Mouse (Mus musculus) kidney, adult 10 weeks (tissue): ENCODE measurements around the gene Xrcc1. TPM values are rescaled to one million over a fixed set of nuclear protein-coding genes. Genes with fewer than 3 reads are reported as not detected.

ENCODE experiments used
- polyA plus RNA-seq: library from polyadenylated mRNA; stranded (reverse); fragments of 350-450 nt; fragmentation: Illumina TruSeq; extraction: RNeasy Lipid Tissue Mini Kit (QIAGEN cat#74804); gene quantifications from one replicate; pipeline ENCODE4 v1.2.3, GENCODE M21; 2014; ENCODE audit warnings: low read depth, low replicate concordance

Xrcc1 gene
- polyA plus RNA-seq = 0.57 TPM

DNA sequence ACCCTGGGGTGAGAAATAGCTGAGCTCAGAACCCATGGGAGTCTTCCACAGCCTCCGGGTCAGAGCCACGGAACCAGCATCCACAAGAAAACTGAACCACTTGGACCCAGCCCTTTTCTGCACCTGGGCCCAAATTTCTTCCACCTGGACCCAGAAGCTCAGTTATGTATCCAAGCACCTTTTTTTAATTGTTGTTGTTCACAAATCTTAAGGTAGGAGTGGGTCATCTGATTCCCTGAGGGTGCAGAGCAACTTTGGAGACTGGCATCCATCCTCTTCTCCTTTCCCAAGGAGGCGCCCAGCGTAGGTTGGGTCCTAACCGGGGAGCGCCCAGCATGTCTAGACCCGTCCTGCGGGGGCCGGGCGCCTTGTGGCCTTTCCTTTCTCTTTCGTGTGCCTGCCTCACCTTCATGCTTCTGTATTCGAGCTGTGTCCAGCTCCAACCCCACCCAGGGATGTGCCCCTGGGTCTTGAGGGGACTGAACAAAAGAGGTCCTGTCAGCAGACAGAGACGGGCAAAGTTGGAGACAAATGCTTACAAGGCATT is at the start of gene Xrcc1, which contains the start of gene Pinlyp:
Gene Xrcc1, plus strand, starts transcription at position 222 of the 547 bp plus-strand sequence.
Gene Pinlyp, minus strand, starts transcription at position 51 of the 547 bp plus-strand sequence.

GRCm38 (mm10) chr7:24506838-24507725 is 39.0 kb upstream of the Xrcc1 start, which contains the start of gene Zfp428:
Gene Zfp428, plus strand, starts transcription at chr7:24507006.

DNA sequence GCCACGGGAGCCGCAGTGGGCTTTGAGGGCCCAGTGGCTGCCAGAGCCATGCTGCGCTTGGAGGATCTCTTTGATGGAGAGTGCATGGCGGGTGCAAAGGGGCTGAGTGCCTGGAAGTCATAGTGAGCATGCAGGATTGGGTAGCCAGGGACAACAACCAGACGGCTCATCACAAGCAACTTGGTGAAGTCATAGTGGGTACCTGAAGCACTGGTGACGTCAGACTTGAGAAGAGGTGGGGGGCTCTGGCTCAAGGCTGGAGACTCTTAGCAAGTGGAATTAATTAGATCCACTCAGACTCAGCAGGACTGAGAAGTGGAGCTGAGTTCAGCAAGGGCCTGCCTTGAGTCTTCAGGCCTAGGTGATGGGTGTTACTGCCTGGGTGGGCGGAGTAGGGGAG is 33.7 kb upstream of the Xrcc1 start, which contains the start of gene AC161166.1:
Gene AC161166.1, minus strand, starts transcription at position 101 of the 400 bp plus-strand sequence.

GRCm38 (mm10) chr7:24530062-24530931 is 15.8 kb upstream of the Xrcc1 start, which contains the start of gene Irgq:
Gene Irgq, plus strand, starts transcription at chr7:24530689.

GRCm38 (mm10) chr7:24587330-24588105 is 41.4 kb downstream of the Xrcc1 start, which contains the start of the genes Ethe1 and Zfp575:
Gene Ethe1, plus strand, starts transcription at chr7:24587543.
Gene Zfp575, minus strand, starts transcription at chr7:24587641.

DNA sequence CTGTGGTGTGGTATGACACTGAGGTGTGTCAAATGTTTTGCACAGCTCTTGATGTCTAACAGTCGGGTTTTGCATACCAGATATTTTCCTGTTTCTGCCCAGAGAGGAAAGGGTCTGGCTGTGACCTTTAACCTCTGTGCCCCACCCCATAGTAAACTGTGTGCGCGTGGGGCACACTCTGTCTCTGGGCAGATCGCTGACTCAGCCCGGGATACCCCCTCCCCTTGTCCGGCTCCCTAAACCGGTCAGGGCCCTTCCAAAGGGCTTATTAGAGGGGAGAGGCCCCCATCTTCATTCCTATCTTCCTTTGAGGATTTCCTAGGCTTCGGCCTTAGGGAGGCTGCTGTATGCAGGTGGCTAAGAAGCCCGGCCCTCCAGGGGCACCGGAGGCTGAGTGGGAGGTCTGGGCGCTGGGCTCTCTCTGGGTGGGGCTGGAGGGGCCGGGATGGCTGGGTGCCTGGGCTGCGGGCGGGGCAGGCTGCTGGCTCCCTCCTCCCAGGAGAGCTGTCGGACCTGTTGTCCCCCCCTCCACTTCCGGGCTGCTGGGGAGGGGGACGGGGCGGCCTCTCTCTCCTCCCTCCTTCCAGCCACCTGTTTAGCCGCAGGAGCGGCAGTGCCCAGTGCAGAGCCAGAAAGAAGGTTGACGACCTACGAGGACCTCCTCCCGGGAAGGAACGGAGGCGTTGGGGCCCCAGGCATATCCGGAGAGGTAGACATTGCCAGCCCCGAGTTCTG is 64.2 kb downstream of the Xrcc1 start, which contains the start of gene Phldb3:
Gene Phldb3, plus strand, starts transcription at position 620 of the 735 bp plus-strand sequence.

Other genes starting within 250 kb of the Xrcc1 start
- 2.3 TPM for gene Zfp61, start 245.1 kb upstream of the Xrcc1 start, polyA plus RNA-seq
- gene Zfp94, start 229.6 kb upstream of the Xrcc1 start, polyA plus RNA-seq = 2.2 TPM
- gene Tescl, start 212.4 kb upstream of the Xrcc1 start, polyA plus RNA-seq = not detected
- not detected for gene Lypd5, start 197.1 kb upstream of the Xrcc1 start, polyA plus RNA-seq
- not detected for gene Kcnn4, start 176.0 kb upstream of the Xrcc1 start, polyA plus RNA-seq
- not detected for gene Smg9, start 146.7 kb upstream of the Xrcc1 start, polyA plus RNA-seq
- gene Irgc1, start 94.0 kb upstream of the Xrcc1 start, polyA plus RNA-seq = not detected
- 1.0 TPM for gene Plaur, start 83.8 kb upstream of the Xrcc1 start, polyA plus RNA-seq
- 0.97 TPM for gene Cadm4, start 64.3 kb upstream of the Xrcc1 start, polyA plus RNA-seq
- gene Zfp428, start 39.3 kb upstream of the Xrcc1 start, polyA plus RNA-seq = not detected
- gene AC161166.1, start 33.8 kb upstream of the Xrcc1 start, polyA plus RNA-seq = not detected
- gene Irgq, start 15.6 kb upstream of the Xrcc1 start, polyA plus RNA-seq = 6.2 TPM
- not detected for gene Pinlyp, start 171 bp upstream of the Xrcc1 start, polyA plus RNA-seq
- gene Ethe1, start 41.3 kb downstream of the Xrcc1 start, polyA plus RNA-seq = 4.1 TPM
- not detected for gene Zfp575, start 41.4 kb downstream of the Xrcc1 start, polyA plus RNA-seq
- gene Phldb3, start 64.5 kb downstream of the Xrcc1 start, polyA plus RNA-seq = not detected
- gene Lypd3, start 90.3 kb downstream of the Xrcc1 start, polyA plus RNA-seq = not detected
- not detected for gene Tex101, start 130.4 kb downstream of the Xrcc1 start, polyA plus RNA-seq
- gene BC049730, start 163.0 kb downstream of the Xrcc1 start, polyA plus RNA-seq = not detected
- not detected for gene Gm4763, start 180.6 kb downstream of the Xrcc1 start, polyA plus RNA-seq
- not detected for gene Cd177, start 214.0 kb downstream of the Xrcc1 start, polyA plus RNA-seq
- gene Ceacam10, start 230.9 kb downstream of the Xrcc1 start, polyA plus RNA-seq = not detected